Mouse (Mus musculus) activated CD4-positive, CD25-positive, alpha-beta regulatory T cell, adult 4 months (primary cell): ENCODE data around the gene Ubl4b. TPM values are rescaled to one million over a fixed set of nuclear protein-coding genes. Genes with fewer than 3 reads are reported as not detected.

ENCODE experiments used
- ATAC-seq: one replicate; pipeline ENCODE4 v1.8.0; 2017
- polyA plus RNA-seq, 2 experiments: library from polyadenylated mRNA; unstranded; fragments of 100-300 nt; shearing (Covaris generic); gene quantifications; one replicate each; pipeline ENCODE4 v1.2.1; 2017

Gene Ubl4b
- polyA plus RNA-seq, 2 experiments from 2014 or later, result not detected

DNA sequence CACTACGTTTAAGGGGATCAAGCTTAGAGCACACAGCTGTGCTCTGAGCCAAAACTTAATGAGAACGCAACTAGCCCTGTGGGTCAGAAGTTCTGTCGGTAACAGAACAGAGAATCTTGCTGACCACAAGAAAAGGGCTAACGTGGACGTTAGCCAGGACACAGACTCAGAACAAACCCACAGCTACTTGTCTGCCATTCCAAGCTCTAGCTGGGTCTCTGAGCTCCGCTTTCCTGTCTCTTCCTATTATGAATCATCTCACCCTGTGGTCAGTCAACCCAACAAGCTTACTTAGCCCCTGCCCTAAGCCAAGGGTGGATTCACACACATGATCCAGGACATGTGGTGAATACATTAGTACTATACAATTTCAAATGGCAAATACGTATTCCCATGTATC, 12.9 kb upstream of the Ubl4b start:
- no peak for ATAC-seq

DNA sequence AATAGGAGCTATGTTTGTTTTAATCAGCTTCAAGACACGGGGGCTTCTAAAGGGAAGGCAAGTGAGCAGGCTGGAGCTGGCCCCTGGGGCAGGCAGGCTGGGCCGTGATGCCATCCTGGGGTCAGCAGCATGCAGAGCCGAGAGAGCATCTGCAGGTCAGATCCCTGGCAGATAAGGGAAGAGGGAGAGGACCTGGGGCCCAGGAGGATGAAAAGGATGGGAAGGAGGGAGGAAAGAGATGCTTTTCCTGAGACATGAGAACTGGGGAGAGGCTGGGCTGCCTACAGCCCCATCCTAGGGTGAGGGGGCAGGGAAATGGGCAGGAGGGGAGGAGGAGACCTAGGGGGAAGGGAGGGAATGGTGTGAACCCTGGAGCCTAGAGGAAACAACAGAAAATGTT, 10.5 kb upstream of the Ubl4b start:
- ATAC-seq, result no peak

DNA sequence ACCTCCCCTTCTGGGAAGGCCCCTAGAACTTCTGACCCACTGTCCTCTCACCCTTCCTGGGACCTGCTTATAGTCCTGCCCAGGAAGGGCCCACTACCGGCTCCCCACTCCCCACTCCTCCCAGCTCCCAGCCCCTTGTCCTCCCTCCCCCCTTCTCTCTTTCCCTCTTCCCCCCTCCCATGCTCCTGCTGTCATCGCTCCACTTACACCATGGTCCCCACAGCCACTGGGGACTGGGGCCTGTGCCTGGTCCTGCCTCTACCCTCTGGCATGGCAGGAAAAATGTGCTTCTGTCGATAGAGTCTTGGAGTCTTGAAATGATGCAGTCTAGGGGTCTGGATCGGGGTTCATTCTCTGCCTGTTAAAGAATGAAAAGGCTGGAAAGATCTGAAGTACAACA, 9.0 kb upstream of the Ubl4b start:
- no peak for ATAC-seq

DNA sequence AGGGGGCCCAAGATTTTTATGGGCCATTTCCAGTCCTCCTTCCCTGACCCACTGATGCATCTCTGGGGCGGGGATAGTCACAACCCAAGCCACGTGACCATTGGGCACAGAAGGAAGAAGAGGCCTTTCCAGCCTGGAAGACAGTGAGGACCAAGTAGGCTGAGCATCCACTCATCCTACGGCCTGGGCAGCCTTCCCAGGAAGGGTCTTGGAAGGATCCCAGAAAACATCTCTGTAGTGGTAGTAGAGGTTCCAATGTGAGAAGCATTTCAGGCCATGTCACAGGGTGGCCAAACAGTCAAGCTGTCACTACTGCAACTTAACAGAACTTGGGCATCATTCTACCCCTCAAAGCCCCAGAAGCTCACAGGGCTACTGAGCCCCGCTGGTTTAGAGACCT, 7.7 kb upstream of the Ubl4b start:
- ATAC-seq, result no peak

DNA sequence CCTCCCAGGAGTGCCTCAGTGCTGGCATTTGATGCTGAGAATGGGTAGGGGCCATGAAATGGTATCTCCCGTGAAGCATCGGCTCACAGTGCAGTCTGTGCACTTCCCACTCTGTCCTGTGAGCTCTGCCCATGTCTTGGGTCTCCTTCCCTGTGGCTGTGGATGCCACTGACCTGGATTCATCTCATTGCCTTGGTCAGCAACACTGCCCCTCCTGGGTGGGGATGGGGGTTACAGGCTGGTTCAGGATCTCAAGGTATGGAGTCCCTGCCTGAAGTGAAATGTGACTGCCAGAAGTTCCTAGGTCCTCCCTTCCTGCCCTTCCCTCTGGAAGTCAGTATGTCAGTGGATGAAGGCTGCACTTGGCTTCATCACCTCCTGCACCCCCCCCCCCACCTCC, 7.2 kb upstream of the Ubl4b start:
- ATAC-seq, result no peak

DNA sequence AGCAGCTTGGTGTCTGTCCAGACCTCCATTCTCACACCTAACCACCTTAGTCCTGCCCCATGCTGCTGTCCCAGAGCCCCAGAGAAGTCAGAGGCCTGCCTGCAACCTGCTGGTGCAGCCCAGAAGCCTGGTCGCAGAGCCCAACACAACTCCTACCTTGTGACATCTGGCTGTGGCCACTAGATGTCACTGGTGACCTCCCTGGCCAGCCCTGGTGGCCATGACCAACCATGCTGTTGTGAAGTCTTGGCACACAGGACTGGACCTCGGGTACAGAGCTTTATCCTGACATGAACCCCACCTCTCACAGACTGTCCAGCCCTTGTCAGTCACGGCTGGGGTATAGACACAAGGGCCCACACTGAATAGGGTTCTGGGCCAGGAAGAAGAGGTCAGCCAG, 4.3 kb upstream of the Ubl4b start:
- no peak for ATAC-seq

DNA sequence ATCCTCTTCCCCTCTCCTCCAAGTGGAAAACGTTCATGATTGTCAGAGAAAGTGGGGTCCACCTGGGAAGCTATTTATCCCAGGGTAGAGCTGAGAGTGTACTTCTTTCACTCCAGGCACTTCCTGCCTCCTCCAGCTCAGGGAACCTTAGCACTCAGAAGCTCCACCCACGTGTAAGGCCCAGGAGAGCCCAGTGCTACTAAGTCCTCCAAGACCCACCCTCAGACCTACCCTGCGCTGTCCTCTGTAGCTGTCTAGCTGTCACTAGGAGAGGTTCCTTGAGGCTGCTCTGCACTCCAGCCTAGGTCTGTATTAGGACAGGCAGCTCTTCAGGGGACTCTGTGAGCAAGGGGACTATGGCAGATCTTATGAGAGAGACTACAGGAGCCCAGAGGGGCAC, 3.9 kb upstream of the Ubl4b start:
- no peak for ATAC-seq

DNA sequence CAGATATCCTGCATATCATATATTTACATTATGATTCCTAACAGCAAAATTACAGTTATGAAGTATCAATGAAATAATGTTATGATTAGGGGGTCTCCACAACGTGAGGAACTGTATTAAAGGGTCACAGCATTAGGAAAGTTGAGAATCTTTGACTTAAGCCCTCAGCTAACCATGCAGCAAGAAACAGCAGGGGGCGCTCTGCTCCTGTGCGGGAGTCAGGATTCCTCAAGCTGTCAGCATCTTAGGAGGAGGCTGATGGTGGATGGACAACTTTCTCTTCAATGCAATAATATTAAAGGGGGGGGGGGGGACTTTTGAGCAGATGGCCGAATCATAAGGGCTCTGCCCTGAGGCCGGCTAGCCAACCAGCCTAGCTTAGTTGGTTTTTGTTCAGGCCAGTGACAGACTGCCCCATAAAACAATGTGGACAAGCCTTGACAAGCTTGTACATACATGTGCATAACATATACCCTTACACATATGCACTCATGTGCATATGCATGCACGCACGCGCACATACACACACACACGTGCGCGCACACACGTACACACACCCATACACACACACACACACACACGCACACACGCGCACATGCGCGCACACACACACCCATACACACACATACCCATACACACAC, 4.3 kb downstream of the Ubl4b start:
- ATAC-seq, result no peak

DNA sequence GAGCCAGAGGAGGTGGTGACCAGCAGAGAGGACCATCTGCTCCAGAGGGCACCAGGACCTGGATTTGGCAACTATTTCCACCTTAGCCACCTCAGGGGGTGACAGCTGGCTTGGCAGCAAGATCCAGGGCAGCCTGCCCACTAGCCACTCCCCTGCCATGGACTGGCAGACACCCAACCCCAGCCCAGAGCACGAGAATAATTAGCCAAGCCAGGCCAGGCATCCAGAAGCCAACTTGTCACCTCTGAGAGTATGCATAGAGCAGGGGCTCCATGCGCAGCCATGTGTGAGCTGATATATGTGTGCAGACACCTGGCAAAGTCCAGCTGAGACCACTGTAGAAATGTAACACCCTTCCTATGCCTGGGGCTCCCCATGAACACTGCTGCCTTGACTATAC, 7.9 kb downstream of the Ubl4b start:
- no peak for ATAC-seq

DNA sequence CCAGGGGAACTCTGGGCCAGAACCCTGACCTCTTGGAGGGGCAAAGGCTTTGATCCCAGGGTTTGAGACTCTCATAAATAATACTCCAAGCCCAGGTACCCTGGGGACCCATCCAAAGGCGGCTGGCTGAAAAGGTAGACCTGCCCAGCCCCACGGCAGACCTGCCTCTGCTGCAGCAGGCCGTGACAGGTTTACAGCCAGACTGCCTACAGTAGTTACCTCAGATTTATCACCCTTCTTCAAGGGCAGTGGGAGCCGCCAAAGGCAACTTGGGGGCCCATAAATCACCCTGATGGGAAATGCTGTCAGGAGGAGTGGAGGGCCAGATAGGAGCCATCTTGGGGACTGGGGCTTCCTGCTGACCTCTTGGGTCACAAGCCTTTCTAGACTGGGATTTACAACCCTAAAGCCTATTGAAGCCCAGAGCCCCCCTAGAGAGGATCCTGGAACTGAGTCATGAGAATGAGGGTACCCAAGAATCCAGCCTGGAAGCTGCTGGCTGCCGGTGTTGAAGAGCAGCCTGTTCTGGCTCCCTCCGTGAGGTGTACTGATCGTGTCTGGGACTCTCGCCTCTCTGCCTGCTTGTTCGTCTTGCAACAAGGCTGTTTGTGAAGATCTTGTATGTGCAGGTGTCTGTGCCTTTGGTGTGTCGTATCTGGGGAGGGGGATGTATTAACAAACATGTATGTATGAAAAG, 9.0 kb downstream of the Ubl4b start:
- ATAC-seq, result no peak

DNA sequence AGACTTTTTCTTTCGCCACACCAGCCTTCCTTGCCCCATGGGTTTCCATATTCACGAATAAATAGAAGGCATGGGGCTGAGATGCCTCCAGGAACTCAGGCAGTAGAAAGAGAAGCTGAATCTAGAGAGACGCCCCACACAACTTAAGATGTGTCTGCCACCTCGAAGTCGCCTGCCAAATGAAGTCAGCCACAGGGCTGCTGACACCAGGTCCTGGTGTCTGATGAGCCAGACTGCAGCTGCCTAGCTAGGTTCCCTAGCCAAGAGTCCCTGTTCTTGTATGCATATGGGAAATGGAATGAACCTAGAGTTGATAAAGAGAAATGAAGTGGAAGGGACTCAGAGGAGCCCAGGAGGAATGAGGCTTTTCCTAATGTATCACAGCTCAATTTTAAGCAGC, 9.6 kb downstream of the Ubl4b start:
- ATAC-seq, result no peak

DNA sequence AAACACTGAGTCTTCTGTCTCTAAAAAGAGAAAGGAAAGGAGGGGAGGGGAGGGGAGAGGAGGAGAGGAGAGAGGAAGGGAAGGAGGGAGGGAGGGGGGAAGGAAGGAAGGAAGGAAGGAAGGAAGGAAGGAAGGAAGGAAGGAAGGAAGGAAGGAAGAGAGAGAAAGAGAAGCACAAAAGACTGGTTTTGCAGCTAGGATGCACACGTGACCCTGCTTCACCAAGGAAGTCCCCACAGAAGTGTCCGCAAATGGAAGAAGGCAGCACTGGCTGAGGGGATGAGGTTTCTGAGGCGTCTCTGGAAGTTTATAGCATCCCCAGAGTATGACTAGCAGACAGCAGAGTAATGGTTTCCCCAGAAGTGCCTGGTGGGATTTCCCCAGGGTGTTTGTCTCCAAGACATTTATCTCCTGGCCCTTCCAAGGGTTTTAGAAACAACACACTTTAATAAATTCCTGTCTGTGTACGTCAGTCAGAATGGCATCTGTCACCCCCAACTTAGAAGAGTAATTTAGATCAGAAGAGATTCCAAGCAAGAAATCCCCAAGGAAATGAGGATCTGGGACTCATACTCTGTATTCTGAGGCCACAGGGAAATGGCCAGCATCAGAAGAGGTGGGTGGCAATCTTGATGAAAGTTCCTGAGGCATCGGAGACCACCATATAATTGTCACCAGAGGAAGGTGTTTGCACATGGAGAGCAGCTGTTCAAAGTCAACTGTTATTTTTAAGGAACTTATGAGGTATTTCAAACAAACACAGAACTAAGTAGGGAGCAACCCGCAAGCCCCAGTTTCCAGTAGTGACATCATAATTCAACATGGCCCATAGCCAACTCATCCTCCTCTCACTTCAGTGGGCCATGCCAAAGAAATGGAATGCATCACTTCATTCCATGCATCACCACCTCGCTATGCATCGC, 11.5 kb downstream of the Ubl4b start:
- no peak for ATAC-seq

DNA sequence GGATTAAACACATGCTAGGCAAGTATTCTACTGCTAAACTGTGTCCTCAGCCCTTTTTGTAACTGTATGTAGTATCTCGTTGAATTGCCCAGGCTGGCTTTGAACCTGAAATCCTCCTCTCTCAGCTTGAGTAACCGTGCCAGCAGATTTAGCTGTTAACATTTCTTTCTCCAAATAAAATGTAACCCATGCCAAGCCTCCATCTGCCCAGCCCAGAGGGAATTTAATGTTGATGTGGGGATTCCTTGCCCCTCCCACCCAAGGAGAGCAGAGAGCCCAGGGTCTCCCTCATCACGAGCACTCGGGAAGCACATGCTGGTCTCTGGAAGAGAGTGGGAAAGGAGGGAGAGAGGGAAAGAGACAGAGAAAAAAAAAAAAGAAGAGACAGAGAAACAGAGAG, 12.3 kb downstream of the Ubl4b start:
- ATAC-seq, result no peak

DNA sequence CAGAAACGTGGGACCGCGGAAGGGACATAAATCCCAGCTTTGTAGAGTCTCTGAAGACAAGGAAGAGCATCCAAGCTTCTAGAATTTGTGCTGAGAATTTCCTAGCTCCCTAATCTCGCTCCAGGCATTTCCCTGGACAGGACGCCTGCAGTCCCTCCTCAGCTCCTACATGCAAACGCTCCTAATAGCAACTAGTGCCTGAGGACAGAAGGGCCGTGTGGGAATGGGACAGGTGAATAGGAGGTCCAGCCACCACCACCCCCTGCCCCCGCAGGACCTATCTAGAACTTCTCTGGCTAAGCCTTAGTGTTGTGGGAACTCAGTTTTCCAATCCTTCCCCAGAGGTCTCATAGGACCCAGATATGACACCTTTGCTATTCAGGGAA, 17.4 kb downstream of the Ubl4b start:
- no peak for ATAC-seq

DNA sequence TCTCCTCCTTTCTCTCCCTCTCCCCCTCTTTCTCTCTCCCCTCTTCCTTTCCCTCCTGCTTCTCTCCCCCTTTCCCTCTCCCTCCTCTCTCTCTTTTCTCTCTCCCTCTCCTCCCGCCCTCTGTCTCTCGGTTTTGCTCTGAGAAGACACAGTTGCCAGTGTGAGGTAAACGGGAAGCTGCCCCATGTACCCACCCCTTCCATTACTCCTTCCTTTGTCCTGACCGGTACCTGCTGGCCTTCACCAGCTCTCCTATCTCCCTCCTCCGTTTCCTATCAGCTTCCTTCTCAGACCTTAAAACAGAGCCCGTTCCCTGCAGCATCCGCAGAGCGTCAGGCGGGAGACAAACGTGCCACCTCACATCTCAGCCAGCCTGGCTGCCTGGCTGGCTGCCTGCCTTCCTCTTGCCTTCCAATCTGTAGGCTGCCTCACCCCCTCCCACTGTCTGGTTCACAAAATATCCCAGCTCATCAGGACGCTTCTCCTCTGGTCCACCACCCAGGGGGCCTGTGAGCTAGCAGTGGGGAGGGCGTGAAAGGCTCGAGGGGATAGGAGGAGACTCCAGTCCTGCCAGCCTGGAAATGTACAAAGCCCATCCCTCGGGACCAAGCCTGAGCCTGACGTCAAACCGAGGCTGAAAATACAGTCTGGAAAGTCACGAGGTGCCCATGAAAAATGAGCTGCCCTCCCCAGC, 17.9 kb downstream of the Ubl4b start:
- no peak for ATAC-seq

DNA sequence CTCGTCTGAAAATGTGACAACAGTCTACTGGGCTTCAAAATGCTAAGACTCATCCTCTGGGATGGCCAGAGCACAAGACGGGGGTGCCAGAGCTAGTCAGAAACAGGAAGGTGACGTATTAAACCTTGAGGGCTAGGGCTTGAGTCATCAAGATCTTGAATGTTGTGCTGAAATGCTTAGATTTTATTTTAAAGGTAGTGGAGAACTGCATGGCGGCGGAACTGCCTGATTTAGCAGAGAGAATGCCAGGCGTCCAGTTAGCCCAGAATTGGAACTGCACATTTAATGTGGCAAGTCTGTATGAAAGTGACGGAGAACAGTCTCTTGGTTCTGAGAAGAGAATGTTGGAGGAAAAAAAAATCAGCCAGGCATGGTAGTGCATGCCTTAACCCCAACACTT, 19.9 kb downstream of the Ubl4b start:
- no peak for ATAC-seq

DNA sequence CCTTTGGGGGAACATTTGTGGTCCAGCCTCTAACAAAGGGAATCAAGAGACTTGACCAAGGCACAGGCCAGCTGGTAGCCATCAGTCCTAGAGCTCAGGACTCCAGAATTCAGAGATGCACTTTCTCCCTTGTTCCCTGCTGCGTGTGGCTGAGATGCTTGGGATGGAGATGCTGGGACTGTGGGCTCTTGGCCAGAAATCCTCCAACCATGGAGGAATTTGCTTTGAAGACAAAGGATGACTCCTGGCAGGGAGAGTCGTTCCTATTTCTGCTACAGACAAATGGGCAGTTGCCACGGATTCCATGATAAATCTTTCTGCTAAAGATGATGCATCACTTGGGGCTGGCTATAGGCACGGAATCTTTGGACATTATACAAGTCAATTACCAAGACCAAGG, 21.3 kb downstream of the Ubl4b start:
- no peak for ATAC-seq

DNA sequence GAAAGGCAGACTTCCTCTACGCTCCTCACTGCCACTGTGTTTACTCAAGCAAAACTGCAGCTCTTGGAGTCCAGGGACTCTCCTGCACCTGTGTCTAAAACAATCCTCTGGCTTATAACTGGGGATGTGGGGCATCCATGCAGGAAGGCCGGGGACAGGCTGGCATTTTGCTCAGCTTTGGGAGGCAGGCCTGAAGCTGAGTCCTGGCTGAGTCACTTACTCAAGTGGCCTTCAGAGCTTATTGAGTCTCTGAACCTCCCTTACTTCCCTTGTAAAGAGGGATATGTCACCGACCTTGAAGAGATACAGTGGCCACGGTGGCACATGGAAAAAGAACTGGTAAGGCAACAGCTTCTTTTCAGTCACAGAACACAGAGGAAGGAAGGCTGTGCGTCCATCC, 24.3 kb downstream of the Ubl4b start:
- ATAC-seq, result no peak

DNA sequence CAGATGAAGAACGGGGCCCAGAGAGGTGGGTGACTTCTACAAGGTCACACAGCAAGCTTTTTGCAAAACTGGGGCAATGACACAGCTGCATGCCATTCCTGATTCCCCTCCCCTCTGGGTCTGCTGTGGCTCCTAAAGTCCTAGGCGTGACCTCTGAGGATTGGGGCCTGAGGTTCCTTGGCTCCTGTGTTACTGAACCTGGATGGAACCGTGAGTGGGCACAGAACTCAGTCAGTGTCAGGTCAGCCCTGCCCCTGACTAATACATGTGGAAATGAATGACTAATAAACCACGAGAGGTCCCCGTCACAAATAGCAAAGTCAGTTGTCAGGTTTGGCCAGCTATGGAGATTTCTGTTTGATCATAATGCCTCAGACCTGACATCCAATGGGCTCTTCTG, 25.7 kb downstream of the Ubl4b start:
- ATAC-seq, result no peak

DNA sequence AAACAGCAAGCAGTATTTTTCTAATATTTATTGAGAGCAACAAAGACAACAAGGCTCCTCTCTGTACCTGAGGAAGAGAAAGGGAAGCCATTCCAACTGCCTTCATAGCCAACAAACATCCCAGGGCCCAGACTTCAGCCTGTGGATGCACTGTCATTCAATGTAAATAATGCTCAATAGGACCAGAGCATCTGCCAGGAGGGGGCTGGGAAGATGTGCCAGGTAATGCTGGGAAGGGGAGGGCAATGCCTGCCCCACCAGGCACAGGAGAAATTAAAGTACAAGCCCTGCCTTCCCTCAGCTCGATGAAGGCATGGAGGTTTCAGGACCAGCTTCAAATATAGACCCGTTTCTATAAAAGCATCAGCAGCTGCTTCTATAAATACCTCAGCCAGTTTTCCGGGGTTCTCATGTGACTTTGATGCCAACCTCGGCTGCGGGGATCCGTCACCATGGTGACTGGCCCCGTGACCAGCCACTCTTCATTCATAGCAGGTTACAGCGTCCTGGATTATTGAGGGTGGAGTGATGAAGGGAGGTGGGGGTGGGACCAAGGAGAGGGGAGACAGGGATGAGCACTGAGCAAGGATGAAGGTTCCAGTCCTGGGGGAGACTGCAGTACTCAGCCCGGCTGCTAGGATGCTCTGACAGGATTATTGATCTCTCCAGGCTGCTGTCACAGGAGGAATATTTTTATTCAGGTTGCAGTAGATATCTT, 26.3 kb downstream of the Ubl4b start:
- no peak for ATAC-seq

DNA sequence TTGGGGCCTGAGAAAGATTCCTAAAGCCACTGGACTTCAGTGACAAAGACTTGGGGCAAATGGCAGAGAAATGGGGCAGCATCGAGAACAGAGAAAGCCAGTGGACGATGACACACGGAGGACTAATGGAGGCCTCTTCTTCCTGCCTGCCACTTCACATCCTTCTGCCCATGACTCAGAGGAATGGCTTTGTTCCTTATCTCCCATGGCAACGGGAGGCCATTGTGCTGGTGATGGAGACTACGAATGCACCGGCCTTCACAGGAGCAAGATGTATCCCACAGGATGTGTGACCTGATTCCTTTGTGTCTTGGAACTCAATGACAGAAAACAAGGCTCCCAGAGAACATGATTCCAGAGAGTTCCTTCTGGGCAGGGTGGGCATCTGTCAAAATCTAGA, 30.3 kb downstream of the Ubl4b start:
- ATAC-seq, result no peak

DNA sequence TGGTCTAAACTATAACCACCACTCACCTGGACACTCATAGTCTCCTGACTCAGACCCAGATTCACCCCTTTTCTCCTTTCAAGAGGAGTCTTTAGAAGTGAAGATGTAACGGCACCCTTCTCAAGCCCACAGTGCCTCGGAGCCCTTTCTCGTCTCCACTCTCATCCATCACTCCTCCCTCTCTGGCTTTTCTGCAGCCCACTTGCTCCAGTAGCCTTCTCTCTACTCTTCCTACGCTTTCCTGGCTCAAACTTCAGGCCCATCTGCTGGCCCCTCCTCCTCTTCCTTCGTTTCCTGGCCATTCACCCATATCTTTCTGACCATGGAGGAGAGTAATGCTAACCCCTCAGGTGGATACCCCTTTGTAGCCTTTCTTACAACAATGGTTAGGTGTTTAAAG, 33.9 kb downstream of the Ubl4b start:
- ATAC-seq, result no peak
